In the genomic region with DNA sequence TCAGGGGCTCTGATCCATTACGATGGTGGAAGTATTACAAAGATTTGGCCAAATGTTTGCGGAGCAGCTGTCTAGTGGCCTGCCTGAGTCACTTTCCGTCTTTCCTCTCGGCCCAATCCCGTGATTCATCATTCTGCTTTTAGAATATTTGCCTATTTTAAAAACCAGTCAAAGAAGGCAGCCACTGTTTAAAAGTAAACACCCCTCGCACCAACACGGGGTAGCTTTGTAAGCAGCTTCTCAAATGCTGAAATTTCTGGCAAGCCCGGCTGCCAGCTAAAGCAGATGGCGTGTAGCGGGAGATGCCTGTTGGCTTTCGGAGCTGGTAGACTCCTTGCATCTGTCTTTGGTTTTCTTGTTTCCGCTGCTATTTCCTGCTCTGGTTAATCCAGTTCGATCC, we compare ENCODE assay signal across 7 mouse cellular contexts. TPM values are rescaled to one million over a fixed set of nuclear protein-coding genes. Genes with fewer than 3 reads are reported as not detected.
DNase-seq lines count a peak whose midpoint lies in the region; ATAC-seq and TF ChIP-seq lines count a peak whose summit lies in the region.

No protein-coding gene starts in this region.

- H3K4me1 ChIP-seq in kidney, adult 2 months (ENCODE audit: control insufficient read depth, insufficient read depth, low read length) = peaks cover 15% of the 10 kb centered on the region; the same call in 1 of the 2 replicates
- peaks cover 8% of the 10 kb centered on the region for H3K4me1 ChIP-seq in kidney, embryonic 16.5 days (ENCODE audit: insufficient read depth, low read length)

- no peak for TF ChIP-seq CTCF in kidney, adult 2 months (conservative IDR thresholded peaks at IDR 0.05; ENCODE audit: insufficient read depth, insufficient read length, low read depth, low read length)

- no peaks in the 10 kb centered on the region for H3K36me3 ChIP-seq in kidney, adult 2 months (ENCODE audit: control insufficient read depth, insufficient read depth, low read length)
- no peaks in the 10 kb centered on the region for H3K36me3 ChIP-seq in kidney, embryonic 16.5 days (ENCODE audit: insufficient read depth, low read length)

- intact Hi-C loops in left cerebral cortex, postnatal 36 days (cut with DNase I) = no loop called here

- no peak overlapping the region for H3K4me2 ChIP-seq in kidney, embryonic 16.5 days (replicated peaks; ENCODE audit: low read depth, low read length)

- no peaks in the 10 kb centered on the region for H3K27me3 ChIP-seq in kidney, adult 2 months (replicated peaks; ENCODE audit: control insufficient read depth, insufficient read depth, low read length)
- no peaks in the 10 kb centered on the region for H3K27me3 ChIP-seq in kidney, embryonic 16.5 days (ENCODE audit: insufficient read depth, low read length)

- DNase-seq in brain, adult 2 months (ENCODE audit: low read depth, low spot score) = peak; percentile 94
- peak; percentile 39 for DNase-seq in cerebellum, adult 11 months
- peak; percentile 55 to 67 for DNase-seq in frontal cortex, postnatal 36 days (ENCODE audit: low spot score in 2 of 2)
- DNase-seq in left cerebral cortex, postnatal 36 days (ENCODE audit: low spot score in 2 of 2) = peak; percentile 34 to 48
- no peak for DNase-seq in spleen, adult 18-20 months
- DNase-seq in kidney, adult 2 months = no peak

- no peak overlapping the region for H3K4me3 ChIP-seq in kidney, adult 2 months (ENCODE audit: insufficient read depth, low read depth, low read length)
- H3K4me3 ChIP-seq in kidney, embryonic 16.5 days (ENCODE audit: low read length) = no peak overlapping the region

- whole genome bisulfite sequencing in kidney, adult 2 months = 74% methylated on average over 13 of the region's 13 CpGs
- WGBS in kidney, embryonic 16.5 days = 85% methylated on average over 13 of the region's 13 CpGs

- TF ChIP-seq POLR2A in kidney, adult 2 months (IDR thresholded peaks at IDR 0.05; ENCODE audit: low read depth, low read length) = no peak

- no peaks in the 10 kb centered on the region for H3K9me3 ChIP-seq in kidney, embryonic 16.5 days (ENCODE audit: low read length)

- no peak overlapping the region for H3K9ac ChIP-seq in kidney, embryonic 16.5 days (replicated peaks; ENCODE audit: low read length)

- H3K27ac ChIP-seq in kidney, adult 2 months (ENCODE audit: insufficient read depth, low read depth, low read length) = no peak overlapping the region
- H3K27ac ChIP-seq in kidney, embryonic 16.5 days (ENCODE audit: low read length) = no peak overlapping the region

- ATAC-seq in kidney, embryonic 16.5 days (ENCODE audit: low FRiP score, low TSS enrichment) = no peak

RNA-seq across cellular contexts. Expression of a gene that starts 14.4 kb away (rescaled TPM):
- under 1 TPM; 0.57 to 0.62 TPM for total RNA-seq in left cerebral cortex, postnatal 36 days (2021)
- 33.0 and 37.0 TPM in 2 replicates for polyA plus RNA-seq in kidney, adult 2 months (2012; rRNA removed)
- polyA plus RNA-seq in kidney, embryonic 16.5 days (2015; fragmentation: Nextera tagmentation; extraction: Ambion mirVana) = 1.3 and 1.7 TPM in 2 replicates

Comparison
In these comparisons a context has a peak if more than half of its experiments do, and no peak if none do; other contexts are left out.
1. RNA of a gene that starts 14.4 kb away (polyA plus RNA-seq): 33.0 to 37.0 TPM in kidney, adult 2 months; 1.3 to 1.7 TPM in kidney, embryonic 16.5 days; every median in the first group is over 10 times any median in the second.
2. DNase-seq: peak in brain, adult 2 months (single experiment), cerebellum, adult 11 months (single experiment), frontal cortex, postnatal 36 days (2 of 2) and left cerebral cortex, postnatal 36 days (2 of 2); none in spleen, adult 18-20 months (0 of 2) and kidney, adult 2 months (single experiment).